Mouse (Mus musculus) bone marrow macrophage, adult 2 months (primary cell): Measurements from ENCODE around the gene Pdia4.

Experiments
- CTCF ChIP-seq: IDR thresholded peaks from 2 replicates; pipeline ENCODE4 v1.5.1; 2012; ENCODE audit warnings: low read depth, mild to moderate bottlenecking, low read length, moderate library complexity
- POLR2A ChIP-seq: IDR thresholded peaks from 2 replicates; pipeline ENCODE4 v1.6.1; 2012; ENCODE audit warnings: mild to moderate bottlenecking, low read depth, low read length, borderline replicate concordance

- TF ChIP-seq CTCF = no peak
- TF ChIP-seq POLR2A = no peak
Observed at GRCm38 (mm10) chr6:47780576-47781013, 32.6 kb downstream of the Pdia4 start.
